Mouse (Mus musculus): ENCODE results near the gene Ttc16.

- TF ChIP-seq CTCF (IDR thresholded peaks at IDR 0.05; ENCODE audit: extremely low read depth, insufficient read length, insufficient replicate concordance, low read depth, low read length): no peak
- TF ChIP-seq POLR2A (IDR thresholded peaks at IDR 0.05; ENCODE audit: low read depth, low read length): no peak
These were observed 36.5 kb upstream of the Ttc16 start for GRCm38 (mm10) chr2:32811959-32812358.
